Mouse (Mus musculus): ENCODE measurements at regions not wholly inside any gene's neighbourhood (a gene's known extent, or its start where the extent isn't known, plus 50 kb on each side); places are given as distances from the start of the nearest gene placed in this dataset.

- no peak for DNase-seq (ENCODE audit: low spot score in 2 of 2)
- intact Hi-C loops (cut with DNase I): no loop called here
These were observed 107.5 kb downstream of the Gm45692 start for GRCm38 (mm10) chr8:26226612-26227528.

- intact Hi-C loops (cut with DNase I): no loop called here
- no peak for DNase-seq (ENCODE audit: low spot score in 2 of 2)
These were observed 108.2 kb downstream of the Gm45692 start for GRCm38 (mm10) chr8:26227529-26227895.

- intact Hi-C loops (cut with DNase I): no loop called here
- no peak for DNase-seq (ENCODE audit: low spot score in 2 of 2)
These were observed 110.2 kb downstream of the Gm45692 start for GRCm38 (mm10) chr8:26229548-26229947.

GRCm38 (mm10) chr8:26239075-26239474 lies 119.7 kb downstream of the Gm45692 start:
- DNase-seq (ENCODE audit: low spot score in 2 of 2): no peak
- intact Hi-C loops (cut with DNase I): no loop called here

- intact Hi-C loops (cut with DNase I): no loop called here
These were observed 120.3 kb downstream of the Gm45692 start for GRCm38 (mm10) chr8:26239604-26240003.

GRCm38 (mm10) chr8:26243743-26244142 lies 124.4 kb downstream of the Gm45692 start:
- DNase-seq (ENCODE audit: low spot score in 2 of 2): peak; percentile 8 to 20
- intact Hi-C loops (cut with DNase I): no loop called here

More at GRCm38 (mm10) chr8:26239604-26240003, 120.3 kb downstream of the Gm45692 start:
- DNase-seq (ENCODE audit: low spot score in 2 of 2): no peak

- DNase-seq (ENCODE audit: low spot score in 2 of 2): no peak
These were observed 125.0 kb downstream of the Gm45692 start for GRCm38 (mm10) chr8:26244308-26244707.

GRCm38 (mm10) chr8:26255191-26255669 lies 135.9 kb downstream of the Gm45692 start:
- intact Hi-C loops (cut with DNase I): no loop called here
- DNase-seq (ENCODE audit: low spot score in 2 of 2): no peak

More at GRCm38 (mm10) chr8:26244308-26244707, 125.0 kb downstream of the Gm45692 start:
- intact Hi-C loops (cut with DNase I): no loop called here

- intact Hi-C loops (cut with DNase I): no loop called here
- DNase-seq (ENCODE audit: low spot score in 2 of 2): no peak
These were observed 141.0 kb downstream of the Gm45692 start for GRCm38 (mm10) chr8:26260294-26260693.

GRCm38 (mm10) chr8:26262536-26262935 lies 143.2 kb downstream of the Gm45692 start:
- intact Hi-C loops (cut with DNase I): no loop called here
- DNase-seq (ENCODE audit: low spot score in 2 of 2): no peak

- intact Hi-C loops (cut with DNase I): no loop called here
- no peak for DNase-seq (ENCODE audit: low spot score in 2 of 2)
These were observed 145.6 kb downstream of the Gm45692 start for GRCm38 (mm10) chr8:26264869-26265321.

GRCm38 (mm10) chr8:26265366-26265765 lies 146.0 kb downstream of the Gm45692 start:
- DNase-seq (ENCODE audit: low spot score in 2 of 2): no peak
- intact Hi-C loops (cut with DNase I): no loop called here

- intact Hi-C loops (cut with DNase I): no loop called here
- no peak for DNase-seq (ENCODE audit: low spot score in 2 of 2)
These were observed 147.1 kb downstream of the Gm45692 start for GRCm38 (mm10) chr8:26266384-26266783.

- DNase-seq (ENCODE audit: low spot score in 2 of 2): no peak
- intact Hi-C loops (cut with DNase I): no loop called here
These were observed 148.2 kb downstream of the Gm45692 start for GRCm38 (mm10) chr8:26267569-26267968.

GRCm38 (mm10) chr8:26268751-26269415 lies 149.5 kb downstream of the Gm45692 start:
- no peak for DNase-seq (ENCODE audit: low spot score in 2 of 2)
- intact Hi-C loops (cut with DNase I): no loop called here

GRCm38 (mm10) chr8:26272110-26272509 lies 152.8 kb downstream of the Gm45692 start:
- intact Hi-C loops (cut with DNase I): no loop called here
- no peak for DNase-seq (ENCODE audit: low spot score in 2 of 2)

GRCm38 (mm10) chr8:26272675-26273414 lies 153.5 kb downstream of the Gm45692 start:
- intact Hi-C loops (cut with DNase I): no loop called here

GRCm38 (mm10) chr8:26273415-26273760 lies 154.1 kb downstream of the Gm45692 start:
- intact Hi-C loops (cut with DNase I): no loop called here

More at GRCm38 (mm10) chr8:26272675-26273414, 153.5 kb downstream of the Gm45692 start:
- DNase-seq (ENCODE audit: low spot score in 2 of 2): no peak

GRCm38 (mm10) chr8:26273792-26274191 lies 154.5 kb downstream of the Gm45692 start:
- intact Hi-C loops (cut with DNase I): no loop called here
- DNase-seq (ENCODE audit: low spot score in 2 of 2): no peak

More at GRCm38 (mm10) chr8:26273415-26273760, 154.1 kb downstream of the Gm45692 start:
- DNase-seq (ENCODE audit: low spot score in 2 of 2): no peak

GRCm38 (mm10) chr8:26274481-26274880 lies 155.1 kb downstream of the Gm45692 start:
- DNase-seq (ENCODE audit: low spot score in 2 of 2): no peak
- intact Hi-C loops (cut with DNase I): no loop called here

All from left cerebral cortex, postnatal 36 days (tissue).